Mouse (Mus musculus) lung, embryonic 14.5 days (tissue): ENCODE measurements around the gene Stag2. TPM values are rescaled to one million over a fixed set of nuclear protein-coding genes. Genes with fewer than 3 reads are reported as not detected.

Experiments
- ATAC-seq: fragments of 200-750 bp; cut with Nextera tagmentation; 2 replicates; pipeline ENCODE4 v1.8.0; 2017; ENCODE audit warnings: mild to moderate bottlenecking, moderate TSS enrichment, moderate library complexity; ENCODE audit not compliant: insufficient read depth
- DNase-seq: peaks from one replicate; pipeline ENCODE4 v3.0.0-alpha.2; 2015
- H3K27ac ChIP-seq: fragments of 300-500 bp; sonication (generic); 2 replicates; pipeline ENCODE4 v1.5.1; 2014; ENCODE audit warnings: low read depth, mild to moderate bottlenecking, moderate library complexity
- H3K27me3 ChIP-seq: fragments of 300-500 bp; sonication (generic); 2 replicates; pipeline ENCODE4 v1.6.1; 2014; ENCODE audit warnings: low read length, control low read depth; ENCODE audit not compliant: insufficient read depth
- H3K36me3 ChIP-seq: fragments of 300-500 bp; sonication (generic); 2 replicates; pipeline ENCODE4 v1.6.1; 2014; ENCODE audit warnings: control low read depth; ENCODE audit not compliant: insufficient read depth
- H3K4me1 ChIP-seq: fragments of 300-500 bp; sonication (generic); 2 replicates; pipeline ENCODE4 v1.6.1; 2014; ENCODE audit warnings: antibody characterized with exemption, control low read depth; ENCODE audit not compliant: insufficient read depth
- H3K4me2 ChIP-seq: fragments of 300-500 bp; sonication (generic); 2 replicates; pipeline ENCODE4 v1.6.1; 2014; ENCODE audit warnings: mild to moderate bottlenecking
- H3K4me3 ChIP-seq: fragments of 300-500 bp; sonication (generic); 2 replicates; pipeline ENCODE4 v1.5.1; 2014; ENCODE audit warnings: low read depth, low read length
- H3K9ac ChIP-seq: fragments of 300-500 bp; sonication (generic); 2 replicates; pipeline ENCODE4 v1.6.1; 2014
- H3K9me3 ChIP-seq: fragments of 300-500 bp; sonication (generic); 2 replicates; pipeline ENCODE4 v1.6.1; 2016; ENCODE audit warnings: low read depth, low read length, control low read depth
- CTCF ChIP-seq: IDR thresholded peaks from 2 replicates; pipeline ENCODE4 v1.5.1; 2016; ENCODE audit warnings: antibody characterized with exemption, low read depth
- WGBS: fragments of 180-500 bp; shearing (Covaris S2); extraction: QIAGEN DNeasy Blood & Tissue Kit; methylation state at CpG from one replicate; pipeline ENCODE4 v1.1.7; 2014; 5-methylcytosine and 5-hydroxymethylcytosine counted together
- polyA plus RNA-seq: library from polyadenylated mRNA; unstranded; fragments of >200 nt; fragmentation: Nextera tagmentation; extraction: Ambion mirVana; gene quantifications from 2 replicates; pipeline ENCODE4 v1.2.1, GENCODE M21; 2014

The Stag2 gene
- polyA plus RNA-seq, 1 experiment from 2014 or later: 64.3 TPM

DNA sequence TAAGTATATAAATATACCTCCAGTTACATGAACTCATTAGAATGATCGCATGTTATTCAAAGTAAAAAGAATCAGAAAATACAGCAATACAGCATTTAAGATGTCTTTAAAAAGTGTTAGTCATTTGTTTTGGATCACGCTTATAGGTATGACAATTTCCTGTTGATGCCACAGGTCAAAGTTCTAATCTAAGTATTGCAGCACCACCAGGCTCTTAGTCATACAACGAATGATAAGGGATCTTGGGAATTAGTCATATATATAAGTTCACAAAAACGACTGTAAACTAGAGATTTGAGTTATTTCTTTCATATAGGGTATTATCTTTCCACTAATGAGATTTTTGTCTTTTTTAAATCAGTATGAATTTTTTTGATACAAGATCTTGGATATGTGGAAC lies 5.1 kb upstream of the Stag2 start:
- Histone ChIP-seq H3K36me3 (no peaks in the 10 kb centered on the region), H3K27ac (no peak overlapping the region), H3K4me1 (no peaks in the 10 kb centered on the region), H3K4me2 (no peak overlapping the region), H3K27me3 (no peaks in the 10 kb centered on the region), H3K4me3 (no peak overlapping the region), H3K9me3 (no peaks in the 10 kb centered on the region), H3K9ac (no peak overlapping the region)
- no peak for TF ChIP-seq CTCF
- 68% methylated on average over 4 of the region's 4 CpGs for WGBS
- ATAC-seq (no peak), DNase-seq (no peak)

DNA sequence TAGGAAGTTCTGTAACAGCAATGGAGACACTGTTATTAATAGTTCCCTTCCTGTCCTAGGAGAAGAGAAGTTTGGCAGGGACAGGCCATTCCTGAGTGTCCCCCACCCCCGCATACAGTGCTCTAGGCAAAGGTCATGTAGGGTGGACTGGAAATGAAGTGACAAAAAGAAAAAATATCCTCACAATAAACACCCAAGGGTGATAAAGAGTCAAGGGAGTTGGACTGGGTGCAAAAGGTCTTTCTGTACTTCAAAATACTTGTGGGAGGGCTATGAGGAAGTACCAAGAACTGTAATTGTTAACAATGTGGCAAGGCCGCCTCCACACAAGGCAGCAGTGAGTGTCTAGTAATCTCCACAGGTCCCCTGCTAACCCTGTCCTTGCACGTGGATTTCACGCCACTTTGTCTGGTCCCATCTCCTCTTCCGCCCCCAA lies 1.1 kb upstream of the Stag2 start:
- Histone ChIP-seq H3K4me2 (peak overlapping the region; percentile 57), H3K4me3 (peak overlapping the region; percentile 40; the same call in 1 of the 2 replicates), H3K36me3 (no peaks in the 10 kb centered on the region), H3K27me3 (no peaks in the 10 kb centered on the region), H3K27ac (peak overlapping the region; percentile 91), H3K9ac (no peak overlapping the region), H3K9me3 (no peaks in the 10 kb centered on the region), H3K4me1 (no peaks in the 10 kb centered on the region)
- no peak for TF ChIP-seq CTCF
- DNase-seq: peak; percentile 31
- no peak for ATAC-seq
- 28% methylated on average over 5 of the region's 5 CpGs for WGBS

DNA sequence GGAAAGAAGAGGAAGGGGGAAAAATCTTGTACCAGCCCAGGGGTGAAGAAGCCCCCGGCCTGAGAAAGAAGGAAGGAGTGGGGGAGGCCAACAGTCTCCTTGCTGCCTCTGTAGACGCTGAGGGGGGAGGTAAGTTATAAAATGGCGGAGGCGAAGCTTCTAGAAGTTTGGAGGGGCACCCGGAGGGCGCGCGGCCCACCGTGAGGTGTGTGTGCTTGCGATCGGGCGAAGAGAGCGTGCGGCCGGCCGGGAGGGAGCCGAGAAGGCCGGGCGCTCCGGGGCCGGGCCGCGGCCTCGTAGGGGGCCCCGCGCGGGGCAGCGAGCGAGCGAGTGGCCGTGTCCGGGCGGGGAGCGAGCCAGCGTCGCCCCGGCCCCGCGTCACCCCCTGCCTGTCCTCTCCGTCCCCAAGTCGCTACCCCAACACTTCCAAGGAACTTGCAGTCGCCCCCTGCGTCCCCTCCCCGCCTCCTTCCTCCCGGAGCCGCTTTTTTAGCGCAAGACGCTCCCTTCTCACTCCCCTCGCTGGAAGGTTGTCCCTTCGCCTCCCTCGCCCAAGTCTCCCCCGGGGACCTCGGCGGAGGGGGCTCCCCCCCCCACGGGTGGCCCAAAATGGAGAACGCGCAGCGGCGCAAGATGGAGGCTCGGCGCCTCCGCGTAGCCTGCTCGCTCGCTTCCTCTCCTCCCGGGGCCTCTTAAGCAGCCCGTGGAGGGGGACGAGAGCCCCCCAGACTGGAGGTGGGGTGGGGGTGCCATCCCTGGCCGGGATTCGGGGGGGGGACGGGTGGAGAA lies 634 bp downstream of the Stag2 start:
- Histone ChIP-seq H3K4me3 (peak overlapping the region; percentile 65), H3K27me3 (no peaks in the 10 kb centered on the region), H3K36me3 (no peaks in the 10 kb centered on the region), H3K27ac (peak overlapping the region; percentile 100), H3K4me2 (peak overlapping the region; percentile 58), H3K9me3 (no peaks in the 10 kb centered on the region), H3K4me1 (no peaks in the 10 kb centered on the region), H3K9ac (peak overlapping the region; percentile 97)
- DNase-seq (peak; percentile 63), ATAC-seq (peak; percentile 36)
- TF ChIP-seq CTCF: no peak
- 12% methylated on average over 43 of the region's 71 CpGs for WGBS

DNA sequence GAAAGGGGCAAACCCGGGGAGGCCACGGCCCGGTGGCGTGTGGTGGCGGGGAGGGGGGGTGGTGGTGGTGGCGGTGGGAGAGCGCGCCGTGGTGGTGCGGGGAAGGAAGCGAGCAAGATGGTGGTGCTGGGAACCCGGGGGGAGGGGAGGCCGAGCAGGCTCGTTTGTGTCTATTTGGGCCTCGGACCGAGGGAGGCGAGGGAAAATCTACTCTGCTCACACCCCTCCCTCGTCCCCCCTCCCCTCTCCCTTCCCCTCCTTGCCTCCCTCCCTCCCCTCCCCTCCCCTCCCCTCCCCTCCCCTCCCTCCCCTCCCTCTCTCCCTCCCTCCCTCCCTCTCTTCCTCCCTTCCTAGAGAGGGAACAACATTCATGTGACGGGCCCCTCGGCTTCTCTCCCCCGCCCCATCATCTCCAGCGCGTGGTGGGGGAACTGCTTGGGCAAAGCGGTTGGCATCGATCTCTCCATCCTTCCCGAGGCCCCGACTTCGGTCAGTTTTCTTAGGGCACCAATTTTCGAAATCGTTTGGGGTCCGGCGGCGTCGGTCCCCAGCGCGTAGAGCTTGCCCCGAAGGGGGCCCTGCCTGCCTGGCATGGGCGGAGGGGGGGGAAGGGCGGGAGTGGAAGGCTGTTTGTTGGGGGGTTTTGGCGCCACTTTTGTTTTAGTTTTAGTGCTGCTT lies 1.4 kb downstream of the Stag2 start:
- Histone ChIP-seq H3K27me3 (no peaks in the 10 kb centered on the region), H3K9me3 (no peaks in the 10 kb centered on the region), H3K4me2 (peak overlapping the region; percentile 62), H3K9ac (peak overlapping the region; percentile 97), H3K27ac (peak overlapping the region; percentile 100), H3K4me3 (peak overlapping the region; percentile 65), H3K4me1 (no peaks in the 10 kb centered on the region), H3K36me3 (no peaks in the 10 kb centered on the region)
- TF ChIP-seq CTCF: no peak
- DNase-seq: peak; percentile 83
- peak; percentile 69 for ATAC-seq
- WGBS: 3% methylated on average over 18 of the region's 40 CpGs

DNA sequence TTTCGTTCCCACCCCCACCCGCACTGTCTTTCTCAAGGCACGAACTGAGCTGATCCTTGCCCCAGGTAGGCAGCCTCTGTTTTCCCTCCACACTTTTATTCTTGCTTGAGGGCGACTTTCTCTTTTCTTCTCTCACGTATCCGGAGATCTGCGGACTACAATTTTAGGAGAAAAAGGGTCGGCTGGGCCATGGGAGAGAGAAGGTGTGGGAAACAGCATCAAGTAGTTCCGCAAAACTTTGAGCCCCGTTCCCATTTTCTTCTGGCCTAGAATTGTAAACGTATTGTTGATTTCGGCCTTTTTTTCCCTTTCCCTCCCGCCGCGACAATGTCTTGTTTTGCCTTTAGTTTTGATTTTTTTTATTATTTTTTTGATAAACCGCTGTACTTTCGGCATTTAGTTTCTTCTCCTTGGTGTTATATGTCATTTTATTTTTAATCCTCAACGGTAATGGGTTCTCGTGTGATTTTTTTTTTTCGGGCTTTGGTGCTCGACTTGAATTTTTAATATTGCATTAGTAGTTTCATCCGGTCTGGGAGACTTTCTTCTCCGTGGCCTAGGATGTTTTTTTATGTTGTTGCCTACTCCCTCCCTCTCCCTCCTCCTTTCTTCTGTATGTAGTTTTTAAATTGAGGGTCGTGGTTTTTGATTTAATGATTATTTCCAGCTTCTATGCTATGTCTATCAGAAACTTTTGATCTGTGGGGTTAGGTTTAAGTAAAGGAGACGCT lies 2.1 kb downstream of the Stag2 start:
- WGBS: 9% methylated on average over 25 of the region's 25 CpGs
- H3K27ac ChIP-seq: peak overlapping the region; percentile 100

DNA sequence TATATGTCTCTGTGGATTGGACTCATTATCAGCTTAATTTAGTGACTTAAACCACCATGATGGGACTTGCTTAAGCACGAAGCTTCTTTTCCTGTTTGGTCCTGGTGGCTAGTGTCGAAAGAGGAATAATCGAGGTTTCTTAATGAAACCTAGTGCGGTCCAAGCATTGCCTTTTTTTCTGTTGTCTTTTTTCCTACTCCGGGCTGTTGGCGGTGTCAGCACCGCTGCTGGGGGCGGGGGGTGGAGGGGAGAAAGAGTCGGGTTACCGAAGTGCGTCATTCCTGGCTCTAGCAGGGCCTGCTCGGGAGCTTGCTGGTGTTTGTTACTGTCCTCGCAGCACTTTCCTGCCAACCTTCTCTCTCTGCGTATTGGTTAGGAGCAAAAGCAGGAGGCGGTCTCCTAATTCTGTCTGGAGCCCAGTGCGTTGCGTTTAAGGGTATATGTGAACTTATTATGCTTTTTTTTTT lies 2.8 kb downstream of the Stag2 start:
- no peaks in the 10 kb centered on the region for H3K9me3 ChIP-seq
- DNase-seq: peak; percentile 89
- peak overlapping the region; percentile 51 for H3K4me3 ChIP-seq
- H3K9ac ChIP-seq: peak overlapping the region; percentile 75
- no peaks in the 10 kb centered on the region for H3K27me3 ChIP-seq
- WGBS: 6% methylated on average over 17 of the region's 17 CpGs
- H3K4me2 ChIP-seq: peak overlapping the region; percentile 62
- H3K36me3 ChIP-seq: no peaks in the 10 kb centered on the region
- ATAC-seq: peak; percentile 80
- no peaks in the 10 kb centered on the region for H3K4me1 ChIP-seq
- peak overlapping the region; percentile 100 for H3K27ac ChIP-seq
- no peak for TF ChIP-seq CTCF

More for the DNA sequence above, 2.1 kb downstream of the Stag2 start:
- Histone ChIP-seq H3K4me1 (no peaks in the 10 kb centered on the region), H3K36me3 (no peaks in the 10 kb centered on the region), H3K4me2 (peak overlapping the region; percentile 62), H3K27me3 (no peaks in the 10 kb centered on the region), H3K4me3 (peak overlapping the region; percentile 51), H3K9me3 (no peaks in the 10 kb centered on the region), H3K9ac (peak overlapping the region; percentile 75)
- peak; percentile 6 for DNase-seq
- no peak for TF ChIP-seq CTCF
- ATAC-seq: no peak
